Mouse (Mus musculus): ENCODE results near the gene Ism2.
"Not testable (repeated sequence)": the region's sequence is repeated elsewhere in the genome, so short reads cannot be mapped to it uniquely, and the experiment has no call there.

Ism2 gene

GRCm38 (mm10) chr12:87299657-87300440, at the start of gene Ism2:
Gene Ism2, minus strand, starts transcription at chr12:87299705.
- peak; percentile 6 for DNase-seq (ENCODE audit: low read depth)

- no peak for DNase-seq (ENCODE audit: low read depth)
Measured at GRCm38 (mm10) chr12:87348029-87348428, 48.5 kb upstream of the Ism2 start.

- DNase-seq (ENCODE audit: low read depth), result no peak
Measured at GRCm38 (mm10) chr12:87347511-87347910, 48.0 kb upstream of the Ism2 start.

GRCm38 (mm10) chr12:87343084-87343605, 43.6 kb upstream of the Ism2 start:
- no peak for DNase-seq (ENCODE audit: low read depth)

GRCm38 (mm10) chr12:87338082-87338481, 38.6 kb upstream of the Ism2 start:
- no peak for DNase-seq (ENCODE audit: low read depth)

- DNase-seq (ENCODE audit: low read depth), result peak; percentile 23
Measured at GRCm38 (mm10) chr12:87334886-87335285, 35.4 kb upstream of the Ism2 start.

GRCm38 (mm10) chr12:87333794-87334193, 34.3 kb upstream of the Ism2 start:
- no peak for DNase-seq (ENCODE audit: low read depth)

GRCm38 (mm10) chr12:87332511-87332910, 33.0 kb upstream of the Ism2 start:
- no peak for DNase-seq (ENCODE audit: low read depth)

- DNase-seq (ENCODE audit: low read depth), result no peak
Measured at GRCm38 (mm10) chr12:87331908-87332307, 32.4 kb upstream of the Ism2 start.

GRCm38 (mm10) chr12:87331053-87331456, 31.6 kb upstream of the Ism2 start:
- no peak for DNase-seq (ENCODE audit: low read depth)

- DNase-seq (ENCODE audit: low read depth), result no peak
Measured at GRCm38 (mm10) chr12:87330213-87330612, 30.7 kb upstream of the Ism2 start.

GRCm38 (mm10) chr12:87328025-87328424, 28.5 kb upstream of the Ism2 start:
- no peak for DNase-seq (ENCODE audit: low read depth)

- DNase-seq (ENCODE audit: low read depth), result no peak
Measured at GRCm38 (mm10) chr12:87327610-87328009, 28.1 kb upstream of the Ism2 start.

GRCm38 (mm10) chr12:87325452-87325851, 25.9 kb upstream of the Ism2 start:
- no peak for DNase-seq (ENCODE audit: low read depth)

GRCm38 (mm10) chr12:87319229-87319628, 19.7 kb upstream of the Ism2 start:
- DNase-seq (ENCODE audit: low read depth), result no peak

- DNase-seq (ENCODE audit: low read depth), result no peak
Measured at GRCm38 (mm10) chr12:87317951-87318350, 18.4 kb upstream of the Ism2 start.

GRCm38 (mm10) chr12:87313098-87313497, 13.6 kb upstream of the Ism2 start:
- no peak for DNase-seq (ENCODE audit: low read depth)

GRCm38 (mm10) chr12:87306584-87306844, 7.0 kb upstream of the Ism2 start:
- DNase-seq (ENCODE audit: low read depth), result not testable (repeated sequence)

GRCm38 (mm10) chr12:87305767-87306583, 6.5 kb upstream of the Ism2 start:
- DNase-seq (ENCODE audit: low read depth), result no peak

- DNase-seq (ENCODE audit: low read depth), result no peak
Measured at GRCm38 (mm10) chr12:87301189-87301588, 1.7 kb upstream of the Ism2 start.

GRCm38 (mm10) chr12:87300441-87300690, 861 bp upstream of the Ism2 start:
- no peak for DNase-seq (ENCODE audit: low read depth)

- peak; percentile 7 for DNase-seq (ENCODE audit: low read depth)
Measured at GRCm38 (mm10) chr12:87299037-87299656, 358 bp downstream of the Ism2 start.

GRCm38 (mm10) chr12:87293934-87294333, 5.6 kb downstream of the Ism2 start:
- no peak for DNase-seq (ENCODE audit: low read depth)
